Mouse (Mus musculus): ENCODE results near the gene Hspg2. TPM values are rescaled to one million over a fixed set of nuclear protein-coding genes. Genes with fewer than 3 reads are reported as not detected.
A peak's percentile ranks its signal among the peaks of the same experiment; 100 is the strongest.
"Not testable (repeated sequence)": the region's sequence is repeated elsewhere in the genome, so short reads cannot be mapped to it uniquely, and the experiment has no call there.

The Hspg2 gene
- total RNA-seq, 2 experiments from 2014 or later = 467 to 506 TPM

DNA sequence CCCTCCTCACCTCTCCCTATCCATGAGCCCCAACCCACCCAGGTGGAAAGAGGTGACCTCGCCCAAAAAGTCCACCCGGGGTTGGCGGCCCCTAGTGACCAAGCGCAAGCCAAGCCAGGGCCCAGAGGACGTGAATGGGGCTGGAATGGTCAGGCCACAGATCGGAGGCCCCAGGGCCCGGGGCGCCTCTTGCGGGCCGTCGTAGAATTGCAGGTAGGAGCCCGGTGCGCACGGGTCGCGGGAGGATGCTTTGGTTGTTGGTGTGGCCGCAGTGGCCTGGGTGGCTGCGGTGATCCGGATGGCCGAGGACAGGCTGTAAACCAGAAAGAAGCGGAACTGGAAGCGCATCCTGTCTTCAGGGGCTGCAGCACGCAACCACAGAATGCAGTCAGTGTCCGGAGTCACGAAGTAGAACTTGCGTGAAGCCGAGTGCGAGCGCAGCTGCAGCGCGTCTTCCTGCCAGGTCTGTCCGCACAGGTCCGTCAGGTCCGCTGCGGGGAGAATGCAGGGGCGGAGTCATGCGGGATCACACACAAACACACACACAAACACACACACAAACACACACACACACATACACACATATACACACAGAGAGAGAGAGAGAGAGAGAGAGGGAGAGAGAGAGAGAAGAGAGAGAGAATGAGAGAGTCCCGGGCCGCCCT is 109.7 kb downstream of the Hspg2 start:
- DNase-seq = peak; percentile 76

DNA sequence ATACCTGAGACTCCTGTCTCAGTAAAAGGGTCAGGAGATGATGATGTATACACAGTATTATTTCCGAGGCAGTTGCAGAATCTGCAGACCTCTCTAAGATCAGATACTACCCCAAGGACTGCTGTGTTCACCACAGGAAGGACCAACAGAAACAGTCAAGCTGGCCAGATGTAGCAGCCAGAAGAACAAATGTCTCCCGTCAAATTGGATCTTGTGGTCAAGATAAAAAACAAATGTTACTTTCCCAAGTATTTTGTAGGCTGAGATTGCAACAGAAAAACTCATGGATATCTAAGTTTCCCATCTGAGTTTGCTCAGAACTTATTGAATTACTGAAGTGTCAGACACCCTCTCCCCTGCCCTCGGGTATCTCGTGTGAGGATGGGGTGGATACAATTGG is 111.2 kb downstream of the Hspg2 start:
- no peak for DNase-seq

GRCm38 (mm10) chr4:137580299-137580698 is 111.7 kb downstream of the Hspg2 start:
- no peak for DNase-seq

DNA sequence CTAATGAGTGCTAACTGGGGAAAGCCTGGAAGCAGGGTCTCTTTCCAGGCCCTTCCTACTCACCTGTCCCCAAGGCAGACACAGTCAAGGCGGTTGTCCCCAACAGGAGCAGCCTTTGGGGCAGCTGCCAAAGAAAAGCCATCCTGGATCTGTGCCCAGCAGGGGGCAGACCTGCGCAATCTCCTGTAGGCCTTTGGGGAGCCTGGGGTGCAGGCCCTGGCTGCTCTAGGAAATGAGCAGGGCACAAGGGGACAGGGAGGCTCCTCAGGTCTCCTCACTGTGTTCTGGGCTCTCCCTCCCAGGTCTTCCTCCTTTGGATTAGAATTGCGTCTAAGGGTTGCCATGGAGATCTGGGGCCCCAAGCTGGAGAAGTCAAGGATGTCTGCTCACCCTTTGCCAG is 113.2 kb downstream of the Hspg2 start:
- DNase-seq = peak; percentile 47

GRCm38 (mm10) chr4:137589095-137589494 is 120.5 kb downstream of the Hspg2 start:
- DNase-seq = not testable (repeated sequence)

DNA sequence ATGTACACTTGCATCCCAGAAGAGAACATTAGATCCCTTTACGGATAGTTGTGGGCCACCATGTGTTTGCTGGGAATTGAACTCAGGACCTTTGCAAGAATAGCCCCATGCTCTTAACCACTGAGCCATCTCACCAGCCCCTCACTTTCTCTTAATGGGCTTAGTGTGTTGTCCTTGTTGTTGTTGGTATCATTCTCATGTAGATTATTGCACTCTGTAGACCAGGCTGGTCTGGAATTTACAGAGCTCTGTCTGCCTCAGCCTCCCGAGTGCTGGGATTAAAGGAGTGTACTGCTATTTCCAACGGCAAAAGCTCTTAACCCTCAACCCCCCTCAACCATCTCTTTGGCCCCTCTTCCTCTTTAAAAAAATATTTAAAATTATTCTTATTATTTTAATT is 121.0 kb downstream of the Hspg2 start:
- DNase-seq = no peak

GRCm38 (mm10) chr4:137590961-137591360 is 122.4 kb downstream of the Hspg2 start:
- no peak for DNase-seq

DNA sequence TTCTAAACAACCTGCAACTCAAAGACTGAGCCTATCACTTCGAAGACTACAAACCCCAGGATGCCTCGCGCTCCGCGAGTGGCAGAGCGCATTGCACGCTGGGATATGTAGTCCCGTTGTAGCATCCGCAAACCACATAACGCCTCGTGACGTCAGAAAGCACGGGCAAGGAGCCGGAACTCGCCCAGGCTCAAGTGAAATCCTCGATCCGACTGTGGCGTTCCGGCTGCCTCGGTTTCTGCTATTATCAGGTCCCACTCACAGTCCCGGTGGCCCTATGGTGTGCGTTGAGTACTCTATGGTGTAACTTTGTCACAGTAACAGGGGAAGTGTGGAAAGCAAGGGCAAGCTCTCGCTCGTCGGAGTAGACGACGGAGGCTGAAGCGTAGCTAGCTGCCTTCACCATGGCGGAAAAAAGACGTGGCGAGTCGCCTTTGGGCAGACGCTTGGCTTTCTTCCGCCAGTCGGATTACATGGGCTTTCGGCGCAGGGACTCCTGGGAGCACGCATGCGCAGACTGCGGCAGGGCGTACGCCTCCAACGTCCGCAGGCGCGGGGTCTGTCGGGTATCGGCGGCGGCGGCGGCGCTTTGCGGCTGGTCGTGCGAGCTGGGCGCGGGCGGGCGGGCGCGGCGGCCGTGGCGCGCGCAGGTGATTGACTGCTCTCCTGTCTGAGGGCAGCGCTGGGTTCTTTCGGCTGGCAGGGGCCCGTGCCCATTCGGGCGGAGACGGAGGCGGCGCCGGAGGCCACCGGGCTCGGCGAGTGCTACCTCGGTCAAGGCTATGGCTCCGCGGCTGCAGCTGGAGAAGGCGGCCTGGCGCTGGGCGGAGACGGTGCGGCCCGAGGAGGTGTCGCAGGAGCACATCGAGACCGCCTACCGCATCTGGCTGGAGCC is 125.3 kb downstream of the Hspg2 start, which contains the start of gene Usp48:
TSS of gene Usp48 (plus strand) at position 155 of the 895 bp plus-strand sequence.
- peak; percentile 99 for DNase-seq

DNA sequence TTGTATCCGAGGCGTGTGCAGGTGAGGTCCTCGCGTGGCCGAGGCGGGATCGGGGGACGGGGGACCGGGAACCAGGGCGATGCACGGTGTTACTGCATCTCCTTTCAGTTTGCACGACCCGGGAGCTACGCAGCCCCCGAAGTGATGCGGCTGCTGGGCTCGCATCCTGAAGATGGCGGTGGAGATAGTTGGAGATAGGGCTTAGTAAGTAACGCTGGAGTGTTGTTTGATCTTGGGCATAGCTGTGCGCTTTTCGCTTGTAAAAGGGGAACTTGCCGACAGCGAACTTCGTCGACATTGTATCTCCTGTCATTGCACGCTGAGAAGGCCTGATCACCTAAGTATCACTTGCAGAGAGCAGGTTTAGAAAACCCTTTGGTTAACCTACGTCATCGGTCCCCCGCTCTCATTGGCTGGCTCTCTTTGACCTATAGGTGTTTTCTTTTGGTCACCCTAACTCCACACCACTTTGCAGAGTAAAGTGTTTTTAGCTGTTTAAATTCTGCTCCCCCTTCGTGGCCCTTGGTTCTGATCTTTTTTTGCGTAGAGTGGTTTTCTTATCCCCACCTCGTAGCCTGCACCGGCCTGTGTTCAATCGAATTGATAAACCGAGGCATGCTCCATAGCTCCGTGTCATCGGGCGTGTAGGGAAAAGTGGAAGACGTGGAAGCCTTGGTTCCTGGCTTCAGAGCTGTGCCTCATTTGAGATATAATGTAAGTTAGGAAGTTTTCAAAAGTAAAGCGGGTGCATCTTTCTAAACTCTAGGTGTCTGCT is 126.1 kb downstream of the Hspg2 start:
- DNase-seq = no peak

- DNase-seq = no peak
Measured at GRCm38 (mm10) chr4:137597098-137597630, 128.6 kb downstream of the Hspg2 start.

- DNase-seq = no peak
Measured at GRCm38 (mm10) chr4:137598577-137598976, 130.0 kb downstream of the Hspg2 start.

DNA sequence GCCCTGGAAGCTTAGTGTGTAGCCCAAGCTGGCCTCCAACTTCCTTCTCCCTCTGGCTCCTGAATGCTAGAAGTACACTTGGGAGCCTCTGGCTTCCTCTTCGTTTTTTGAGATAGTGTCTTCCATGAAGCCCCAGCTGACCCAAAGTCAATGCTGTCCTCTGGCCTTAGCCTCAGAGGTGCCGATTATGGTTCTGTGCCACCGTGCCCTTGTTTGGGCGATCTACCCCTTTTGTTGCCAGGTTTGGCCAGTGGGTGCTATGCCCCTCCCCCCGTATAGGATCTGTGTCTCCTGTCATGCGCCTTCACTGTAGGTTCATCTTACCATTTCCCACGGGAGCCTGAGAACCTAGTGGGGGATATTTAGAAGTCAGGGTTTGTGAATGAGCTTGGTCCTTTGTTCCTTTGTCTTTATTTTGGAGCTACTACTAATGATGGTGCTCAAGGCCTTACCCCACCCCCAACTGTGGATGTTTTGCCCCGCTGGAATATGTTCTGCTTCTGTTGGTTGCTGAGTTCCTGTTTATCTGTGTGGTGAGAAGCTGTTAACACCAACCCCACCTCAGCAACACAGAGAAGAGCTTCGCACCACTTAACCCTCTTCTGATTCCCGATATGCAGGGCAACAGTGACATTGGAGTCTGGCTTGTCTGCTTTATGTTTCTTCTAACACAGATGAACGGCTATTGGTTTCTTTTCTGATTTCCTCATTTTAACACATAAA is 135.0 kb downstream of the Hspg2 start:
- peak; percentile 14 for DNase-seq

DNA sequence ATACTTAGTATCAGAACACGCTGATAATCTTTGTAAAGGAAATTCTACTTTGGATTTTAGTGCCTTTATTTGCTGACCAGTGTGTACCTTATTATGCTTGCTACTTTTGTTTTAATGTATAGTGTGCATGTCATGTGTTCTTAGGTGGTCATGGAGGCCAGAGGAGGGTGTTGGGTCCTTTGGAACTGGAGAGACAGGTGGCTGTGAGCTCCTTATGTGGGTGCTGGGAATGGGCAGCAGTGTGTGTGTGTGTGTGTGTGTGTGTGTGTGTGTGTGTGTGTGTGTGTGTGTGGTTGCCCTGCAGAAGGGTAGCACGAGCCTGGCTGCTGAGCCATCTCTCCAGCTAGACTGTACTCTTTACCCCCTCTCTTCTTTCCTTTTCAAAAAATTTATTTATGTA is 138.5 kb downstream of the Hspg2 start:
- DNase-seq = no peak

GRCm38 (mm10) chr4:137609281-137609680 is 140.7 kb downstream of the Hspg2 start:
- no peak for DNase-seq

- DNase-seq = peak; percentile 14
Measured at GRCm38 (mm10) chr4:137609702-137610101, 141.1 kb downstream of the Hspg2 start.

- no peak for DNase-seq
Measured at GRCm38 (mm10) chr4:137610256-137610655, 141.7 kb downstream of the Hspg2 start.

Small RNA genes within 50 kb of the gene (microRNA-seq; reads per million reads assigned to microRNA genes)
- gene Mir7018 = 3.5 to 11.7 reads per million in 2 experiments

Other genes with a start within 250 kb of the Hspg2 start
- under 1 TPM; 0.76 to 0.88 TPM for gene Wnt4, start 191.3 kb upstream of the Hspg2 start, total RNA-seq (2021)
- 100 to 1,000 TPM; 276 to 285 TPM for gene Cdc42, start 111.0 kb upstream of the Hspg2 start, total RNA-seq (2021)
- not detected for gene Cela3a, start 59.0 kb upstream of the Hspg2 start, total RNA-seq (2021)
- not detected for gene Cela3b, start 38.2 kb upstream of the Hspg2 start, total RNA-seq (2021)
- gene 1700013G24Rik, start 15.5 kb upstream of the Hspg2 start, total RNA-seq (2021) = not detected
- gene Ldlrad2, start 105.8 kb downstream of the Hspg2 start, total RNA-seq (2021) = not detected
- gene Usp48, start 125.0 kb downstream of the Hspg2 start, total RNA-seq (2021) = 10 to 100 TPM; 42.1 to 51.7 TPM
- gene Rap1gap, start 196.0 kb downstream of the Hspg2 start, total RNA-seq (2021) = 10 to 100 TPM in 1 of 2 experiments, 1 to 10 TPM in 1; 6.9 to 14.3 TPM

Data from heart, postnatal 4 days (tissue).